Mouse (Mus musculus): ENCODE measurements around the gene Slc30a5.

DNA sequence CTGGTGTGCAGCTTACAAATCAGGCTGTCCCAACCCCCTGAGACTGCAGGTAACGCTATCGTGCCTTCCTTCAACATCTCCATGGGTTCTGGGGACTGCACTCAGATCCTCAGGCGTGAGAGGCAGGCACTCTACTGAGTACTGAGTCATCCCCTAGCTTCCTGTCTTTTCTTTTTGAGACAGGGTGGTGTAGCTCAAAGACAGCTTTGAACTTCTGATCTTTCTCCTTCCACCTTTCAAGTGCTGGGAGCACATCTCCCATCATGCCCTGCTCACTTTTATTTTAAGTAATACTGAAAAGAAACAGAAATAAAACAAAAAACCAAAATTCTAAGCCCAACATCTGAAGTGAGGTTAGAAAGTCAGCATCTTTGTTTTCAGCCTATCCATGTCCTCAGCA lies 27.5 kb downstream of the Slc30a5 start:
- TF ChIP-seq GATA1 (IDR thresholded peaks at IDR 0.05; ENCODE audit: low read depth, low read length): no peak
- no peak for TF ChIP-seq E2F4 (IDR thresholded peaks at IDR 0.05; ENCODE audit: borderline replicate concordance, low read depth, low read length)
- no peak for TF ChIP-seq CTCF (IDR thresholded peaks at IDR 0.05 in 2 of 3, conservative IDR thresholded peaks at IDR 0.05 in 1 of 3; ENCODE audit: control insufficient read depth in 1 of 3, insufficient read depth in 1 of 3, low read depth in 2 of 3, low read length in 3 of 3, poor library complexity in 1 of 3, severe bottlenecking in 1 of 3)
- TF ChIP-seq MAFK (IDR thresholded peaks at IDR 0.05; ENCODE audit: borderline replicate concordance, low read depth, low read length): no peak
- TF ChIP-seq NELFE (IDR thresholded peaks at IDR 0.05; ENCODE audit: low read depth, low read length): no peak
- TF ChIP-seq JUND (IDR thresholded peaks at IDR 0.05; ENCODE audit: low read depth, low read length): no peak
